Mouse (Mus musculus): ENCODE results near the gene Rhoa. TPM values are rescaled to one million over a fixed set of nuclear protein-coding genes. Genes with fewer than 3 reads are reported as not detected.
A peak's percentile ranks its signal among the peaks of the same experiment; 100 is the strongest.

Rhoa gene
- total RNA-seq, 1 experiment, result 125 TPM

- H3K27ac ChIP-seq (ENCODE audit: insufficient read depth, low read depth, low read length, poor library complexity, severe bottlenecking), result no peak overlapping the region
- no peak overlapping the region for H3K9ac ChIP-seq (ENCODE audit: insufficient read depth, low read depth, low read length, poor library complexity, severe bottlenecking)
- peaks cover 8% of the 10 kb centered on the region; the same call in 1 of the 2 replicates for H3K36me3 ChIP-seq (ENCODE audit: control insufficient read depth, insufficient read depth, low read length, poor library complexity, severe bottlenecking)
- no peak overlapping the region for H3K4me3 ChIP-seq (ENCODE audit: insufficient read depth in 1 of 2, low read depth in 1 of 2, low read length in 2 of 2, poor library complexity in 1 of 2, severe bottlenecking in 1 of 2)
- in situ Hi-C loops (cut with MboI; ENCODE audit: low sequenced_read_pairs in 2 of 2, unreplicated experiment in 2 of 2), result no loop called here
- no peak for DNase-seq (ENCODE audit: low read depth, low spot score)
- no peaks in the 10 kb centered on the region for H3K9me3 ChIP-seq (ENCODE audit: control insufficient read depth, insufficient read depth, low read depth, low read length)
- H3K4me1 ChIP-seq (ENCODE audit: control insufficient read depth in 2 of 2, insufficient read depth in 2 of 2, low read length in 2 of 2, poor library complexity in 1 of 2), result peaks cover 4 to 6% of the 10 kb centered on the region in 2 experiments
- TF ChIP-seq ZNF384 (IDR thresholded peaks at IDR 0.05; ENCODE audit: low read depth, low read length) (no peak), ZC3H11A (IDR thresholded peaks at IDR 0.05; ENCODE audit: borderline replicate concordance, low read depth, low read length) (no peak), HCFC1 (IDR thresholded peaks at IDR 0.05; ENCODE audit: borderline replicate concordance, insufficient read depth, low read length) (no peak), MAFK (IDR thresholded peaks at IDR 0.05; ENCODE audit: insufficient read depth, low read depth, low read length) (no peak), CHD2 (IDR thresholded peaks at IDR 0.05; ENCODE audit: low read depth, low read length) (no peak)
Measured at GRCm38 (mm10) chr9:108343331-108343730, 37.4 kb downstream of the Rhoa start.

- H3K9ac ChIP-seq (ENCODE audit: insufficient read depth, low read depth, low read length, poor library complexity, severe bottlenecking), result no peak overlapping the region
- no peak for DNase-seq (ENCODE audit: low read depth, low spot score)
- no peak overlapping the region for H3K4me3 ChIP-seq (ENCODE audit: insufficient read depth in 1 of 2, low read depth in 1 of 2, low read length in 2 of 2, poor library complexity in 1 of 2, severe bottlenecking in 1 of 2)
- H3K36me3 ChIP-seq (ENCODE audit: control insufficient read depth, insufficient read depth, low read length, poor library complexity, severe bottlenecking), result peaks cover 8% of the 10 kb centered on the region; the same call in 1 of the 2 replicates
- in situ Hi-C loops (cut with MboI; ENCODE audit: low sequenced_read_pairs in 2 of 2, unreplicated experiment in 2 of 2), result no loop called here
- no peak overlapping the region for H3K27ac ChIP-seq (ENCODE audit: insufficient read depth, low read depth, low read length, poor library complexity, severe bottlenecking)
- no peak for TF ChIP-seq CHD2 (IDR thresholded peaks at IDR 0.05; ENCODE audit: low read depth, low read length)
- no peak for TF ChIP-seq MAFK (IDR thresholded peaks at IDR 0.05; ENCODE audit: insufficient read depth, low read depth, low read length)
- TF ChIP-seq HCFC1 (IDR thresholded peaks at IDR 0.05; ENCODE audit: borderline replicate concordance, insufficient read depth, low read length), result no peak
- TF ChIP-seq ZNF384 (IDR thresholded peaks at IDR 0.05; ENCODE audit: low read depth, low read length), result no peak
- no peak for TF ChIP-seq ZC3H11A (IDR thresholded peaks at IDR 0.05; ENCODE audit: borderline replicate concordance, low read depth, low read length)
- H3K9me3 ChIP-seq (ENCODE audit: control insufficient read depth, insufficient read depth, low read depth, low read length), result no peaks in the 10 kb centered on the region
- H3K4me1 ChIP-seq (ENCODE audit: control insufficient read depth in 2 of 2, insufficient read depth in 2 of 2, low read length in 2 of 2, poor library complexity in 1 of 2), result peaks cover 5 to 6% of the 10 kb centered on the region in 2 experiments
Measured at GRCm38 (mm10) chr9:108343835-108344234, 37.9 kb downstream of the Rhoa start.

- H3K4me3 ChIP-seq (ENCODE audit: insufficient read depth in 1 of 2, low read depth in 1 of 2, low read length in 2 of 2, poor library complexity in 1 of 2, severe bottlenecking in 1 of 2), result no peak overlapping the region
- DNase-seq (ENCODE audit: low read depth, low spot score), result no peak
- no peaks in the 10 kb centered on the region for H3K9me3 ChIP-seq (ENCODE audit: control insufficient read depth, insufficient read depth, low read depth, low read length)
- H3K27ac ChIP-seq (ENCODE audit: insufficient read depth, low read depth, low read length, poor library complexity, severe bottlenecking), result no peak overlapping the region
- in situ Hi-C loops (cut with MboI; ENCODE audit: low sequenced_read_pairs in 2 of 2, unreplicated experiment in 2 of 2), result no loop called here
- TF ChIP-seq MAFK (IDR thresholded peaks at IDR 0.05; ENCODE audit: insufficient read depth, low read depth, low read length) (no peak), CHD2 (IDR thresholded peaks at IDR 0.05; ENCODE audit: low read depth, low read length) (no peak), ZNF384 (IDR thresholded peaks at IDR 0.05; ENCODE audit: low read depth, low read length) (no peak), ZC3H11A (IDR thresholded peaks at IDR 0.05; ENCODE audit: borderline replicate concordance, low read depth, low read length) (no peak), HCFC1 (IDR thresholded peaks at IDR 0.05; ENCODE audit: borderline replicate concordance, insufficient read depth, low read length) (no peak)
- H3K4me1 ChIP-seq (ENCODE audit: control insufficient read depth in 2 of 2, insufficient read depth in 2 of 2, low read length in 2 of 2, poor library complexity in 1 of 2), result peaks cover 5 to 6% of the 10 kb centered on the region in 2 experiments
- H3K9ac ChIP-seq (ENCODE audit: insufficient read depth, low read depth, low read length, poor library complexity, severe bottlenecking), result no peak overlapping the region
- peaks cover 8% of the 10 kb centered on the region; the same call in 1 of the 2 replicates for H3K36me3 ChIP-seq (ENCODE audit: control insufficient read depth, insufficient read depth, low read length, poor library complexity, severe bottlenecking)
Measured at GRCm38 (mm10) chr9:108344471-108344870, 38.5 kb downstream of the Rhoa start.

GRCm38 (mm10) chr9:108347024-108347423 is 41.1 kb downstream of the Rhoa start:
- in situ Hi-C loops (cut with MboI; ENCODE audit: low sequenced_read_pairs in 2 of 2, unreplicated experiment in 2 of 2), result no loop called here
- no peak for DNase-seq (ENCODE audit: low read depth, low spot score)
- Histone ChIP-seq H3K4me1 (ENCODE audit: control insufficient read depth in 2 of 2, insufficient read depth in 2 of 2, low read length in 2 of 2, poor library complexity in 1 of 2) (peaks cover 5% of the 10 kb centered on the region in 2 experiments), H3K9me3 (ENCODE audit: control insufficient read depth, insufficient read depth, low read depth, low read length) (no peaks in the 10 kb centered on the region), H3K36me3 (ENCODE audit: control insufficient read depth, insufficient read depth, low read length, poor library complexity, severe bottlenecking) (peaks cover 5% of the 10 kb centered on the region), H3K4me3 (ENCODE audit: insufficient read depth in 1 of 2, low read depth in 1 of 2, low read length in 2 of 2, poor library complexity in 1 of 2, severe bottlenecking in 1 of 2) (peak overlapping the region; percentile 74 to 83), H3K9ac (ENCODE audit: insufficient read depth, low read depth, low read length, poor library complexity, severe bottlenecking) (peak overlapping the region; percentile 84), H3K27ac (ENCODE audit: insufficient read depth, low read depth, low read length, poor library complexity, severe bottlenecking) (peak overlapping the region; percentile 28; the same call in 1 of the 2 replicates)
- no peak for TF ChIP-seq MAFK (IDR thresholded peaks at IDR 0.05; ENCODE audit: insufficient read depth, low read depth, low read length)
- TF ChIP-seq HCFC1 (IDR thresholded peaks at IDR 0.05; ENCODE audit: borderline replicate concordance, insufficient read depth, low read length), result no peak
- TF ChIP-seq CHD2 (IDR thresholded peaks at IDR 0.05; ENCODE audit: low read depth, low read length), result no peak
- no peak for TF ChIP-seq ZNF384 (IDR thresholded peaks at IDR 0.05; ENCODE audit: low read depth, low read length)
- TF ChIP-seq ZC3H11A (IDR thresholded peaks at IDR 0.05; ENCODE audit: borderline replicate concordance, low read depth, low read length), result no peak

Data from ES-E14 (cell line).